Mouse (Mus musculus): ENCODE data around the gene Gm37240.

DNA sequence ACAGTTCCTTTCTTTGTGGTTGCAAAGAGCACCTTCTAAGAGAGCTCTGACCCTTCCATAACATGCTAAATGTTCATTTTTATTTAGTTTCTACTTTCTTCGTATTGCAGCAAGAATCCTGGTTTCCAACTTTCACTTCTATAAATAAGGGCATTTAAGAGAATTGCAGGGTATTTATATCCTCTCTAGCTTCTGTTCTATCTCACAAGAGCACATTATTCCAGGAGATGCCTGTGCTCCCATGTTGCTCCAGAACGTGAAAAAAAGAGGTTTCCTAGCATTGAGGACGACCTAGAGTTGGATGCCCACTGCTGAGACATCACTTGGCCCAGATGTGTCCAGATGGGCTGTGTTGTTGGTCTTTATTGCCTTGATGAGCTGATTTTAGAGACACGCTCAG is 742.2 kb downstream of the Gm37240 start:
- TF ChIP-seq POLR2A (IDR thresholded peaks at IDR 0.05; ENCODE audit: low read depth, low read length) (no peak), CTCF (IDR thresholded peaks at IDR 0.05; ENCODE audit: borderline replicate concordance, insufficient read depth, low read length) (no peak)
